Mouse (Mus musculus) lung, embryonic 14.5 days (tissue): Measurements from ENCODE around the gene Gm13090. TPM values are rescaled to one million over a fixed set of nuclear protein-coding genes. Genes with fewer than 3 reads are reported as not detected.

Experiments
- ATAC-seq: fragments of 200-750 bp; cut with Nextera tagmentation; 2 replicates; pipeline ENCODE4 v1.8.0; 2017; ENCODE audit warnings: mild to moderate bottlenecking, moderate TSS enrichment, moderate library complexity; ENCODE audit not compliant: insufficient read depth
- DNase-seq: peaks from one replicate; pipeline ENCODE4 v3.0.0-alpha.2; 2015
- H3K27ac ChIP-seq: fragments of 300-500 bp; sonication (generic); 2 replicates; pipeline ENCODE4 v1.5.1; 2014; ENCODE audit warnings: low read depth, mild to moderate bottlenecking, moderate library complexity
- H3K27me3 ChIP-seq: fragments of 300-500 bp; sonication (generic); 2 replicates; pipeline ENCODE4 v1.6.1; 2014; ENCODE audit warnings: low read length, control low read depth; ENCODE audit not compliant: insufficient read depth
- H3K36me3 ChIP-seq: fragments of 300-500 bp; sonication (generic); 2 replicates; pipeline ENCODE4 v1.6.1; 2014; ENCODE audit warnings: control low read depth; ENCODE audit not compliant: insufficient read depth
- H3K4me1 ChIP-seq: fragments of 300-500 bp; sonication (generic); 2 replicates; pipeline ENCODE4 v1.6.1; 2014; ENCODE audit warnings: antibody characterized with exemption, control low read depth; ENCODE audit not compliant: insufficient read depth
- H3K4me2 ChIP-seq: fragments of 300-500 bp; sonication (generic); 2 replicates; pipeline ENCODE4 v1.6.1; 2014; ENCODE audit warnings: mild to moderate bottlenecking
- H3K4me3 ChIP-seq: fragments of 300-500 bp; sonication (generic); 2 replicates; pipeline ENCODE4 v1.5.1; 2014; ENCODE audit warnings: low read depth, low read length
- H3K9ac ChIP-seq: fragments of 300-500 bp; sonication (generic); 2 replicates; pipeline ENCODE4 v1.6.1; 2014
- H3K9me3 ChIP-seq: fragments of 300-500 bp; sonication (generic); 2 replicates; pipeline ENCODE4 v1.6.1; 2016; ENCODE audit warnings: low read depth, low read length, control low read depth
- CTCF ChIP-seq: IDR thresholded peaks from 2 replicates; pipeline ENCODE4 v1.5.1; 2016; ENCODE audit warnings: antibody characterized with exemption, low read depth
- WGBS: fragments of 180-500 bp; shearing (Covaris S2); extraction: QIAGEN DNeasy Blood & Tissue Kit; methylation state at CpG from one replicate; pipeline ENCODE4 v1.1.7; 2014; 5-methylcytosine and 5-hydroxymethylcytosine counted together
- polyA plus RNA-seq: library from polyadenylated mRNA; unstranded; fragments of >200 nt; fragmentation: Nextera tagmentation; extraction: Ambion mirVana; gene quantifications from 2 replicates; pipeline ENCODE4 v1.2.1, GENCODE M21; 2014

The Gm13090 gene
- polyA plus RNA-seq, 1 experiment from 2014 or later: not detected

DNA sequence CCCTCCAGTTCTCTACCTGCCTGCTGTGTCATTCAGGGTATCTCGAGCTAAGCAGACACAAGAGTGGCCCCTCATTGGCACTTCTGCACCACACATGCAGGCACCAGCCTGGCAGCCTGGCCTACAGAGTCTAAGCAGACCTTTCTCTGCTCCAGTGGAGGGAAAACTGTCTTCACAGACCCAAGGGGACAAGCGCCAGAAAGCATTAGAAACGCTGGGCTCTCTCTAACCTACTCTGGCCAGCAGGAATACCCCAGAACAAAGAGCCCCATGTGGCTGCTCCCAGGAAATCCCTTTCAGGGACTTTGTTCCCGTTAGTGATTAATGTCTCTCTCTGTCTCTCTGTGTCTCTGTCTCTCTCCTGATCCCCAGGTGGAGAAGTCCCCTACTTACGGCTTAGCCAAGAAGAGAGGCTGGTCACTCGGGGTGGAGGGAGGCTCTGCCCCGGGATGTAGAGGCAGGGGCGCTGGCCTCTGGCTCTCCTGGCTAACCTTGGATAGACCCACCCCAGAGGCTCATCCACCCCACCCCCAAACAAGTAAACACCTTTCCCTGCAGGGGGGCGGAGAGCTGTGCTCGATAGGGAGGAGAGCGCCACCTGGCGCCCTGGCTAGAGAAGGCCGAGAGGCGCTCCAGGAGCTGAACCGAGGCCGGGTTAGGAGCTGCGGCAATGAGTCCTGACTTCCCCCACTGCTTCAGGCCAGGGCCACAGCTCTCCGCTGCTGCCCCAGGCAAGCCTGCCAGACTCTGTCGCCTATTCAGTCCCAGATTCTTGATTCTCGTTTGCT is 49.9 kb downstream of the Gm13090 start:
- H3K27ac ChIP-seq: no peak overlapping the region
- no peak overlapping the region for H3K9ac ChIP-seq
- whole genome bisulfite sequencing: 7% methylated on average over 20 of the region's 20 CpGs
- no peaks in the 10 kb centered on the region for H3K36me3 ChIP-seq
- H3K9me3 ChIP-seq: no peaks in the 10 kb centered on the region
- peak overlapping the region; percentile 15; the same call in 1 of the 2 replicates for H3K4me2 ChIP-seq
- TF ChIP-seq CTCF: peak; percentile 84
- H3K27me3 ChIP-seq: peaks cover 13% of the 10 kb centered on the region
- DNase-seq: peak; percentile 85
- peaks cover 4% of the 10 kb centered on the region; the same call in 1 of the 2 replicates for H3K4me1 ChIP-seq
- ATAC-seq: peak; percentile 29; the same call in 1 of the 2 replicates
- no peak overlapping the region for H3K4me3 ChIP-seq

DNA sequence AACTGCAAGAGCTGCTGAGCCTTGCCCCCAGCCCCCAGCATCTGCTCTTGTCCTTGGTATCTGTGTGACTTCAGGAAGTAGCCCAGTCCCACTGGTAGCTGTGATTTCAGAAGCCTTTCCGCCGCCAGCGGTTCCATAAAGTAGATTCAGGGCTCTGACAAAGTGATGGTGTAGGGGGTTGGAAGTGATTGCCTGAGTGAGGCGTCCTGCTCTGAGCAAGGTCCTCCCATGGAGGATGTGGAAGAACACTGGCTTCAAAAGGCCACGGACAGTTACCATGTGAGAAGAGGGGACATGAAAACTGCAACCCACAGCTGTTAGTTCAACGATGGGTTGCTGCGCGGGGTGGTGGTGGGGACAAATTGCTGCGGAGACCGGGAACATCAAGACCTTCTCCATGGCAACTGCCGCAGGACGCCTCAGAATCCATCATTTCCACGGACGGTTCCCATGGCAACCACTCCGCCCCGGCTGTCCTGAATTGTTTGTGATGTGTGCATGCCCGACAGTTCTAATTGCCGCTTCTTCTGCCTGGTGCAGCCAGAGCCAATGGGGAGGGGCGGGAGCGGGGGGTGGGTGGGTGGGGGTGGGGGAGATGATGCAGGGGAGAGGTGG is 51.1 kb downstream of the Gm13090 start:
- Histone ChIP-seq H3K9me3 (no peaks in the 10 kb centered on the region; the same call in 1 of the 2 replicates), H3K27ac (no peak overlapping the region), H3K36me3 (no peaks in the 10 kb centered on the region), H3K4me1 (peaks cover 4% of the 10 kb centered on the region; the same call in 1 of the 2 replicates), H3K4me2 (peak overlapping the region; percentile 12; the same call in 1 of the 2 replicates), H3K27me3 (peaks cover 13% of the 10 kb centered on the region), H3K9ac (no peak overlapping the region), H3K4me3 (no peak overlapping the region)
- 2% methylated on average over 19 of the region's 20 CpGs for WGBS
- no peak for TF ChIP-seq CTCF
- peak; percentile 13; the same call in 1 of the 2 replicates for ATAC-seq
- DNase-seq: peak; percentile 78

Other genes with a start within 250 kb of the Gm13090 start
- 41.5 and 48.3 TPM in 2 replicates for gene Errfi1, start 235.7 kb upstream of the Gm13090 start, polyA plus RNA-seq
- gene Park7, start 175.1 kb upstream of the Gm13090 start, polyA plus RNA-seq: 477 and 500 TPM in 2 replicates
- 0.12 TPM in 1 of 2 replicates, not detected in the other for gene Tnfrsf9, start 175.0 kb upstream of the Gm13090 start, polyA plus RNA-seq
- gene Uts2, start 92.5 kb upstream of the Gm13090 start, polyA plus RNA-seq: not detected in 2 replicates
- 8.0 and 8.9 TPM in 2 replicates for gene Per3, start 44.9 kb upstream of the Gm13090 start, polyA plus RNA-seq
- 93.4 and 98.6 TPM in 2 replicates for gene Vamp3, start 31.6 kb upstream of the Gm13090 start, polyA plus RNA-seq